Mouse (Mus musculus): Measurements from ENCODE around the gene Rnf167. TPM values are rescaled to one million over a fixed set of nuclear protein-coding genes. Genes with fewer than 3 reads are reported as not detected.

Gene Rnf167
- polyA plus RNA-seq, 1 experiment from 2014 or later, result 111 TPM

DNA sequence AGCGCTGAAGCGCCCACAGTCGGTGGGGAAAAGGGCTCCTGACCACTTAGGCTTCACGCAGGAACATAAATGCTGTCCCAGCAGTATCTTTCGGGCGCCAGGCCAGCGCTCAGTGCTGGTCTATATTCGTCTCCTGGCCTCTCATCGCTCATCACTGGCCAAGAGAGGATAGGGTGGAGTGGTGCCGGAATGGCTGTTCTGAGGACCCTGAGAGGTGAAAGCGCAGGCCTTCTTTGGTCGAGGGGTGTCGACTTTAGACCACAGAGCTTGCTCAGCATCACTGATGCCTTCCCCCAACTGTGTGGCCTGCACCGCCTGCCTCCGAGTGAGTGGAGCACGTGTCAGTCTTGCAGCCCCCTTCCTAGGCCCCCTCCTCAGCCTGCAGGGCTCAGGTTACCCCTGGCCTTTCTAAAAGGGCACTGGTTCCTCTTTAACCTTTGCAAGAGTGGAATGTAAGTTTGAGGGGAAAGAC, 9.5 kb downstream of the Rnf167 start:
- H3K4me3 ChIP-seq (replicated peaks; ENCODE audit: low read length), result peak overlapping the region; percentile 100
- ATAC-seq (ENCODE audit: insufficient read depth, low FRiP score), result no peak
- H3K36me3 ChIP-seq (ENCODE audit: control insufficient read depth, insufficient read depth, low read length), result peaks cover 9% of the 10 kb centered on the region
- H3K4me2 ChIP-seq (ENCODE audit: low read depth, low read length), result peak overlapping the region; percentile 92
- H3K27me3 ChIP-seq (ENCODE audit: control insufficient read depth, insufficient read depth, low read length), result no peaks in the 10 kb centered on the region
- H3K9me3 ChIP-seq (replicated peaks; ENCODE audit: control insufficient read depth, low read length), result no peaks in the 10 kb centered on the region
- peaks cover 34% of the 10 kb centered on the region for H3K4me1 ChIP-seq (ENCODE audit: control insufficient read depth, insufficient read depth, low read length)
- H3K9ac ChIP-seq (ENCODE audit: low read length), result peak overlapping the region; percentile 99
- peak overlapping the region; percentile 99 for H3K27ac ChIP-seq (ENCODE audit: low read length)
- 9% methylated on average over 16 of the region's 16 CpGs for WGBS

- H3K9ac ChIP-seq (ENCODE audit: low read length), result peak within 1 kb of the TSS; percentile 99
- H3K9me3 ChIP-seq (replicated peaks; ENCODE audit: control insufficient read depth, low read length), result no peaks in the 10 kb centered on the region
- ATAC-seq (ENCODE audit: insufficient read depth, low FRiP score), result no peak
- peak within 1 kb of the TSS; percentile 100 for H3K4me3 ChIP-seq (replicated peaks; ENCODE audit: low read length)
- peak within 1 kb of the TSS; percentile 92 for H3K4me2 ChIP-seq (ENCODE audit: low read depth, low read length)
- no peaks in the 10 kb centered on the region for H3K27me3 ChIP-seq (ENCODE audit: control insufficient read depth, insufficient read depth, low read length)
- peaks cover 7% of the 10 kb centered on the region for H3K36me3 ChIP-seq (ENCODE audit: control insufficient read depth, insufficient read depth, low read length)
- peaks cover 30% of the 10 kb centered on the region for H3K4me1 ChIP-seq (ENCODE audit: control insufficient read depth, insufficient read depth, low read length)
- 16% methylated on average over 3 of the region's 3 CpGs for WGBS
- H3K27ac ChIP-seq (ENCODE audit: low read length), result peak within 1 kb of the TSS; percentile 99
These were observed 9.9 kb downstream of the Rnf167 start, which contains the start of gene Eno3 for GRCm38 (mm10) chr11:70656964-70657363. Eno3 (plus strand) TSS chr11:70657202.

- H3K4me3 ChIP-seq (replicated peaks; ENCODE audit: low read length), result no peak overlapping the region
- 50% methylated on average over 6 of the region's 6 CpGs for WGBS
- 0 out of 2 replicates have a peak, but pooled peaks cover under 1% of the 10 kb centered on the region for H3K36me3 ChIP-seq (ENCODE audit: control insufficient read depth, insufficient read depth, low read length)
- H3K27me3 ChIP-seq (ENCODE audit: control insufficient read depth, insufficient read depth, low read length), result no peaks in the 10 kb centered on the region
- H3K4me1 ChIP-seq (ENCODE audit: control insufficient read depth, insufficient read depth, low read length), result peaks cover 24% of the 10 kb centered on the region
- H3K9ac ChIP-seq (ENCODE audit: low read length), result no peak overlapping the region
- 0 out of 2 replicates have a peak overlapping the region, but pooled peaks have one; percentile 99 for H3K27ac ChIP-seq (ENCODE audit: low read length)
- no peak overlapping the region for H3K4me2 ChIP-seq (ENCODE audit: low read depth, low read length)
- H3K9me3 ChIP-seq (replicated peaks; ENCODE audit: control insufficient read depth, low read length), result no peaks in the 10 kb centered on the region
- ATAC-seq (ENCODE audit: insufficient read depth, low FRiP score), result no peak
These were observed 10.5 kb downstream of the Rnf167 start for GRCm38 (mm10) chr11:70657573-70657972.

DNA sequence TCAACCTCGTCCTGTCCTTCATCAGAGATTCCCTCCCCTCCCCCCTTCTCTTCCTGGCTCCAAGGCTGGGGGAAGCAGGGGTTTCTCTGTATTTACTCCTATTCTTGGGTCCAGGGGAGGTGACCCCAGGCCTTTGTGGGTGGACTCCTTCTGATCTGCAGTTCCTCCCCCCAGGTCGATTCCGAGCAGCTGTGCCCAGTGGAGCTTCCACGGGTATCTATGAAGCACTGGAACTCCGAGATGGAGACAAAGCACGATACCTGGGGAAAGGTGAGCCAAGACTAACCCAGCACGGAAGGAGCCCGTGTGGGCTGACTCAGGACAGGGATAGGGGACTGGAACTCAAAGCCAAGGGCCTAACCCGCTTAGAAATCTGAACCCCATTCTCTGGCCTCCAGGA, 11.0 kb downstream of the Rnf167 start:
- no peaks in the 10 kb centered on the region for H3K27me3 ChIP-seq (ENCODE audit: control insufficient read depth, insufficient read depth, low read length)
- H3K4me3 ChIP-seq (replicated peaks; ENCODE audit: low read length), result no peak overlapping the region
- H3K4me1 ChIP-seq (ENCODE audit: control insufficient read depth, insufficient read depth, low read length), result peaks cover 20% of the 10 kb centered on the region
- no peak for ATAC-seq (ENCODE audit: insufficient read depth, low FRiP score)
- H3K4me2 ChIP-seq (ENCODE audit: low read depth, low read length), result no peak overlapping the region
- H3K9me3 ChIP-seq (replicated peaks; ENCODE audit: control insufficient read depth, low read length), result no peaks in the 10 kb centered on the region
- H3K9ac ChIP-seq (ENCODE audit: low read length), result no peak overlapping the region
- H3K36me3 ChIP-seq (ENCODE audit: control insufficient read depth, insufficient read depth, low read length), result no peaks in the 10 kb centered on the region
- WGBS, result 55% methylated on average over 9 of the region's 9 CpGs
- H3K27ac ChIP-seq (ENCODE audit: low read length), result no peak overlapping the region

GRCm38 (mm10) chr11:70658521-70658920, 11.5 kb downstream of the Rnf167 start:
- 65% methylated on average over 5 of the region's 5 CpGs for WGBS
- no peak overlapping the region for H3K9ac ChIP-seq (ENCODE audit: low read length)
- peaks cover 20% of the 10 kb centered on the region for H3K4me1 ChIP-seq (ENCODE audit: control insufficient read depth, insufficient read depth, low read length)
- no peak overlapping the region for H3K4me2 ChIP-seq (ENCODE audit: low read depth, low read length)
- ATAC-seq (ENCODE audit: insufficient read depth, low FRiP score), result no peak
- H3K27me3 ChIP-seq (ENCODE audit: control insufficient read depth, insufficient read depth, low read length), result no peaks in the 10 kb centered on the region
- H3K9me3 ChIP-seq (replicated peaks; ENCODE audit: control insufficient read depth, low read length), result no peaks in the 10 kb centered on the region
- H3K36me3 ChIP-seq (ENCODE audit: control insufficient read depth, insufficient read depth, low read length), result 0 out of 2 replicates have a peak, but pooled peaks cover under 1% of the 10 kb centered on the region
- no peak overlapping the region for H3K27ac ChIP-seq (ENCODE audit: low read length)
- no peak overlapping the region for H3K4me3 ChIP-seq (replicated peaks; ENCODE audit: low read length)

DNA sequence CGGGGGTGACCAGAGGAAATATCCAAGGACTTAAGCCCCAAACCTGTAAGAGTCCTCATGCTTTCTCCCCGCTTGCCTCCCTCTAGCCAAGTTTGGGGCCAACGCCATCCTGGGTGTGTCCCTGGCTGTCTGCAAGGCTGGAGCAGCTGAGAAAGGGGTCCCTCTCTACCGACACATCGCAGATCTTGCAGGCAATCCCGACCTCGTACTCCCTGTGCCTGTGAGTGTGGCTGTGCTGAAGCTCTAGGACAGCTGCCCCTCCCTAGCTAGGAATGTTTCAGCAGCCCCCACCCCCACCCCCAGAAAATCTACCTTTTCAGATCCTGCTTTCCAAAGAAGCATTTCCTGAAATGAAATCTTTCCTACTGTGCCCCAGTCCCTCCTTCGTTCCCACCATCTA, 11.9 kb downstream of the Rnf167 start:
- Histone ChIP-seq H3K9ac (ENCODE audit: low read length) (no peak overlapping the region), H3K27ac (ENCODE audit: low read length) (no peak overlapping the region)
- 60% methylated on average over 8 of the region's 8 CpGs for WGBS

DNA sequence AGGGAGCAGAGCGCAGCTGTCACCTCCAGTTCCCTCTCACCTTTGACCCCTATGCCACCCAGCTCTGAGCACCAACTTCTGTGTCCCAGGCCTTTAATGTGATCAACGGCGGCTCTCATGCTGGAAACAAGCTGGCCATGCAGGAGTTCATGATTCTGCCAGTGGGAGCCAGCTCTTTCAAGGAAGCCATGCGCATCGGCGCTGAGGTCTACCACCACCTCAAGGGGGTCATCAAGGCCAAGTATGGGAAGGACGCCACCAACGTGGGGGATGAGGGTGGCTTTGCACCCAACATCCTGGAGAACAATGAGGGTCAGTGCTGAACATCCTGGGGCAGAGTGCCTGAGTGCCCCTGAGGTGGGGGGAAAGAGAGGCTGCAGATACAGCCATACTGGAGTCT, 13.5 kb downstream of the Rnf167 start:
- Histone ChIP-seq H3K4me2 (ENCODE audit: low read depth, low read length) (no peak overlapping the region), H3K36me3 (ENCODE audit: control insufficient read depth, insufficient read depth, low read length) (peaks cover 15% of the 10 kb centered on the region), H3K9ac (ENCODE audit: low read length) (no peak overlapping the region), H3K9me3 (replicated peaks; ENCODE audit: control insufficient read depth, low read length) (no peaks in the 10 kb centered on the region), H3K27me3 (ENCODE audit: control insufficient read depth, insufficient read depth, low read length) (no peaks in the 10 kb centered on the region), H3K4me3 (replicated peaks; ENCODE audit: low read length) (no peak overlapping the region), H3K27ac (ENCODE audit: low read length) (no peak overlapping the region), H3K4me1 (ENCODE audit: control insufficient read depth, insufficient read depth, low read length) (peaks cover 20% of the 10 kb centered on the region)
- WGBS, result 87% methylated on average over 8 of the region's 8 CpGs
- no peak for ATAC-seq (ENCODE audit: insufficient read depth, low FRiP score)

More for the DNA sequence above, 11.9 kb downstream of the Rnf167 start:
- Histone ChIP-seq H3K27me3 (ENCODE audit: control insufficient read depth, insufficient read depth, low read length) (no peaks in the 10 kb centered on the region), H3K4me3 (replicated peaks; ENCODE audit: low read length) (no peak overlapping the region), H3K9me3 (replicated peaks; ENCODE audit: control insufficient read depth, low read length) (no peaks in the 10 kb centered on the region), H3K4me1 (ENCODE audit: control insufficient read depth, insufficient read depth, low read length) (peaks cover 20% of the 10 kb centered on the region), H3K4me2 (ENCODE audit: low read depth, low read length) (no peak overlapping the region), H3K36me3 (ENCODE audit: control insufficient read depth, insufficient read depth, low read length) (peaks cover 4% of the 10 kb centered on the region; the same call in 1 of the 2 replicates)
- ATAC-seq (ENCODE audit: insufficient read depth, low FRiP score), result no peak

GRCm38 (mm10) chr11:70663101-70663500, 16.1 kb downstream of the Rnf167 start:
- Histone ChIP-seq H3K36me3 (ENCODE audit: control insufficient read depth, insufficient read depth, low read length) (peaks cover 15% of the 10 kb centered on the region), H3K9me3 (replicated peaks; ENCODE audit: control insufficient read depth, low read length) (no peaks in the 10 kb centered on the region), H3K27me3 (ENCODE audit: control insufficient read depth, insufficient read depth, low read length) (no peaks in the 10 kb centered on the region), H3K9ac (ENCODE audit: low read length) (no peak overlapping the region), H3K27ac (ENCODE audit: low read length) (no peak overlapping the region), H3K4me1 (ENCODE audit: control insufficient read depth, insufficient read depth, low read length) (peaks cover 10% of the 10 kb centered on the region), H3K4me2 (ENCODE audit: low read depth, low read length) (no peak overlapping the region), H3K4me3 (replicated peaks; ENCODE audit: low read length) (no peak overlapping the region)
- ATAC-seq (ENCODE audit: insufficient read depth, low FRiP score), result no peak
- WGBS, result 90% methylated on average over 8 of the region's 8 CpGs

- no peak for ATAC-seq (ENCODE audit: insufficient read depth, low FRiP score)
- H3K4me2 ChIP-seq (ENCODE audit: low read depth, low read length), result no peak overlapping the region
- H3K27me3 ChIP-seq (ENCODE audit: control insufficient read depth, insufficient read depth, low read length), result no peaks in the 10 kb centered on the region
- 84% methylated on average over 6 of the region's 6 CpGs for WGBS
- no peak overlapping the region for H3K4me3 ChIP-seq (replicated peaks; ENCODE audit: low read length)
- peaks cover 15% of the 10 kb centered on the region for H3K36me3 ChIP-seq (ENCODE audit: control insufficient read depth, insufficient read depth, low read length)
- no peak overlapping the region for H3K27ac ChIP-seq (ENCODE audit: low read length)
- H3K4me1 ChIP-seq (ENCODE audit: control insufficient read depth, insufficient read depth, low read length), result peaks cover 10% of the 10 kb centered on the region
- H3K9me3 ChIP-seq (replicated peaks; ENCODE audit: control insufficient read depth, low read length), result no peaks in the 10 kb centered on the region
- H3K9ac ChIP-seq (ENCODE audit: low read length), result no peak overlapping the region
These were observed 16.9 kb downstream of the Rnf167 start for GRCm38 (mm10) chr11:70663957-70664356.
